Mouse (Mus musculus): ENCODE results near the gene Morc2a.

- TF ChIP-seq CTCF (IDR thresholded peaks at IDR 0.05; ENCODE audit: control insufficient read depth, insufficient read depth, insufficient replicate concordance, low read depth, low read length) (no peak), POLR2A (IDR thresholded peaks at IDR 0.05; ENCODE audit: control insufficient read depth, low read depth, low read length) (no peak)
These were observed 75.7 kb downstream of the Morc2a start for GRCm38 (mm10) chr11:3724726-3725125.

Measured in testis, adult 2 months (tissue).